Mouse (Mus musculus) ES-E14 (cell line): ENCODE results near the gene Heatr5b.

Experiments
- HCFC1 ChIP-seq: IDR thresholded peaks from 2 replicates; pipeline ENCODE4 v1.6.1; 2012; ENCODE audit warnings: low read length, inconsistent platforms, borderline replicate concordance; ENCODE audit not compliant: insufficient read depth
- ZNF384 ChIP-seq: IDR thresholded peaks from 2 replicates; pipeline ENCODE4 v1.6.1; 2012; ENCODE audit warnings: low read depth, low read length, inconsistent platforms

DNA sequence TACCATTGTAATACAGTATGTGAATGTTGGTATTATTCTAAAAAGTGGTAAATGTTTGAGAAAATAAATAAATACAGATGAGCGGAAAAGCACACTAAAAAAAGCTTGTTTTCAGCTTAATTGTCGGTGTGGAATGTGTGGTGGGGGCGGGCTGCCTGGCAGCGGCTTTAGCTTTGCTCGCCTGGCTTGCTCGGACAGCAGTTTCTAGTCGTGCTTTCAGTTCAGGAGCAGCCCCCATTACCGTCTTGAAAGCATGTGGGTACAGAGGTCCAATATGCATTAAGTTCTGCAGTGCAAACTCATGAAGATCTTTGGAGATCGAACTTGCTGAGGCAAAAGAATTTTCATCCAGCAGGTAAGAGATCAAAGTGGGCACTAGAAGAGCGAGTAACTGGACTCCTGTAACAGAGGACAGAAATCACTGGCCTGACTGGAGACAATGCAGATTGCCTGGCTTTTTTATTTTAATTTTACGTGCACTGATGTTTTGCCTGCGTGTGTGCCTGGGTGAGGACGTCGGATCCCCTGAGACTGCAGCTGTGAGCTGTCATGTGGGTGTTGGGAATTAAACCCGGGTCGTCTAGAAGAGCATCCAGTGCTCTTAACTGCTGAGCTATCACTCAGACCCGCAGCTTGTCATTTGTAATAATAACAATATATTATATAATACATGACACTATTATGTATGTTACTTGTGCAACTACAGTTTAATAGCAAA is 82.1 kb downstream of the Heatr5b start:
- no peak for TF ChIP-seq ZNF384
- TF ChIP-seq HCFC1: no peak
